33 mouse cellular contexts compared by ENCODE assay signal in genomic region chr13:118721668-118722067, GRCm38 (mm10). TPM values are rescaled to one million over a fixed set of nuclear protein-coding genes. Genes with fewer than 3 reads are reported as not detected.
DNase-seq lines count a peak whose midpoint lies in the region; ATAC-seq and TF ChIP-seq lines count a peak whose summit lies in the region.
"Had no signal": no experiment of that assay in that cellular context is flagged by ENCODE, and none has a peak within 500 bp of the region (broad histone marks: within the 10 kb centered on the region; RNA-seq: fewer than 3 reads in every experiment).

No protein-coding gene starts in this region.

- no peak overlapping the region for H3K27ac ChIP-seq in kidney, embryonic 14.5 days (ENCODE audit: low read depth, low read length)
- no peak overlapping the region for H3K27ac ChIP-seq in kidney, postnatal 0 days
- H3K27ac ChIP-seq in neural tube, embryonic 14.5 days (ENCODE audit: low read depth, low read length): no peak overlapping the region
- H3K27ac ChIP-seq in neural tube, embryonic 15.5 days (replicated peaks): no peak overlapping the region
- no peak overlapping the region for H3K27ac ChIP-seq in gastrocnemius, adult 2 months
- H3K27ac ChIP-seq: embryonic facial prominence, embryonic 10.5 days; embryonic facial prominence, embryonic 13.5 days; forebrain, embryonic 12.5 days; forebrain, embryonic 15.5 days; heart, adult 2 months; heart, embryonic 10.5 days; heart, embryonic 13.5 days; hindbrain, embryonic 14.5 days; hindbrain, postnatal 0 days had no signal

- H3K9me3 ChIP-seq in kidney, embryonic 14.5 days (ENCODE audit: control insufficient read depth, low read length): no peaks in the 10 kb centered on the region
- H3K9me3 ChIP-seq in kidney, postnatal 0 days (replicated peaks; ENCODE audit: low read length): no peaks in the 10 kb centered on the region
- H3K9me3 ChIP-seq in neural tube, embryonic 14.5 days (ENCODE audit: control insufficient read depth, low read length): no peaks in the 10 kb centered on the region
- H3K9me3 ChIP-seq in neural tube, embryonic 15.5 days (replicated peaks): no peaks in the 10 kb centered on the region
- H3K9me3 ChIP-seq: embryonic facial prominence, embryonic 10.5 days; embryonic facial prominence, embryonic 13.5 days; forebrain, embryonic 12.5 days; forebrain, embryonic 15.5 days; G1E; heart, embryonic 10.5 days; heart, embryonic 13.5 days had no signal

- H3K27me3 ChIP-seq in kidney, embryonic 14.5 days (ENCODE audit: control insufficient read depth, insufficient read depth, low read length): no peaks in the 10 kb centered on the region
- no peaks in the 10 kb centered on the region for H3K27me3 ChIP-seq in kidney, postnatal 0 days (ENCODE audit: insufficient read depth, low read length)
- H3K27me3 ChIP-seq in neural tube, embryonic 14.5 days (ENCODE audit: control insufficient read depth, insufficient read depth, low read length): no peaks in the 10 kb centered on the region
- H3K27me3 ChIP-seq in neural tube, embryonic 15.5 days (replicated peaks): no peaks in the 10 kb centered on the region; the same call in 1 of the 2 replicates
- H3K27me3 ChIP-seq: CH12.LX; embryonic facial prominence, embryonic 13.5 days; forebrain, embryonic 15.5 days; Patski had no signal

- no peaks in the 10 kb centered on the region for H3K4me1 ChIP-seq in kidney, embryonic 14.5 days (ENCODE audit: control insufficient read depth, insufficient read depth, low read length)
- H3K4me1 ChIP-seq in kidney, postnatal 0 days (replicated peaks; ENCODE audit: insufficient read depth, low read length): no peaks in the 10 kb centered on the region
- H3K4me1 ChIP-seq in neural tube, embryonic 14.5 days (ENCODE audit: control insufficient read depth, insufficient read depth, low read length): no peaks in the 10 kb centered on the region
- H3K4me1 ChIP-seq in neural tube, embryonic 15.5 days: no peaks in the 10 kb centered on the region
- H3K4me1 ChIP-seq: forebrain, embryonic 12.5 days; forebrain, embryonic 15.5 days; heart, embryonic 10.5 days; heart, embryonic 13.5 days had no signal

- no peak for DNase-seq in kidney, postnatal 36 days
- peak; percentile 42 for DNase-seq in kidney, postnatal 0 days (ENCODE audit: low spot score)
- DNase-seq in kidney, postnatal 25 days: no peak
- no peak for DNase-seq in gastrocnemius, adult 2 months
- DNase-seq: adrenal gland, adult 2 months; adrenal gland, postnatal 14 days; B cell, adult 2 months; cerebellum, adult 11 months; cerebellum, adult 2 months; cerebellum, adult 9-11 months; cerebellum, postnatal 25 days; gastrocnemius, postnatal 10 days; gastrocnemius, postnatal 36 days; heart, adult 2 months; heart, postnatal 14 days; heart, postnatal 4 days had no signal

- H3K9ac ChIP-seq in kidney, embryonic 14.5 days (ENCODE audit: low read depth, low read length): no peak overlapping the region
- H3K9ac ChIP-seq in kidney, postnatal 0 days (ENCODE audit: low read depth, low read length): no peak overlapping the region
- no peak overlapping the region for H3K9ac ChIP-seq in neural tube, embryonic 14.5 days (replicated peaks; ENCODE audit: low read depth, low read length)
- H3K9ac ChIP-seq in neural tube, embryonic 15.5 days (replicated peaks): no peak overlapping the region
- H3K9ac ChIP-seq: embryonic facial prominence, embryonic 13.5 days; forebrain, embryonic 12.5 days; forebrain, embryonic 15.5 days; heart, embryonic 13.5 days; hindbrain, embryonic 14.5 days had no signal

- intact Hi-C loops in gastrocnemius, adult 2 months (cut with DNase I): no loop called here

- peak; percentile 78 for ATAC-seq in kidney, embryonic 14.5 days (ENCODE audit: low FRiP score, low TSS enrichment)
- no peak for ATAC-seq in kidney, postnatal 0 days (replicated peaks; ENCODE audit: low FRiP score, low read depth)
- ATAC-seq in neural tube, embryonic 14.5 days (ENCODE audit: low read depth): peak; percentile 61; the same call in 1 of the 2 replicates
- ATAC-seq in neural tube, embryonic 15.5 days (ENCODE audit: low FRiP score): no peak
- ATAC-seq: forebrain, embryonic 15.5 days; hindbrain, postnatal 0 days; Patski had no signal

- H3K4me2 ChIP-seq in kidney, embryonic 14.5 days (replicated peaks; ENCODE audit: low read depth, low read length): no peak overlapping the region
- no peak overlapping the region for H3K4me2 ChIP-seq in kidney, postnatal 0 days (ENCODE audit: low read length)
- no peak overlapping the region for H3K4me2 ChIP-seq in neural tube, embryonic 14.5 days (ENCODE audit: low read depth, low read length)
- H3K4me2 ChIP-seq in neural tube, embryonic 15.5 days: no peak overlapping the region
- H3K4me2 ChIP-seq: embryonic facial prominence, embryonic 13.5 days; forebrain, embryonic 12.5 days; forebrain, embryonic 15.5 days; heart, embryonic 13.5 days; hindbrain, embryonic 14.5 days had no signal

- no peaks in the 10 kb centered on the region for H3K36me3 ChIP-seq in kidney, embryonic 14.5 days (ENCODE audit: control insufficient read depth, insufficient read depth, low read length)
- no peaks in the 10 kb centered on the region for H3K36me3 ChIP-seq in kidney, postnatal 0 days (ENCODE audit: insufficient read depth, low read length)
- no peaks in the 10 kb centered on the region for H3K36me3 ChIP-seq in neural tube, embryonic 14.5 days (ENCODE audit: control insufficient read depth, insufficient read depth, low read length)
- H3K36me3 ChIP-seq in neural tube, embryonic 15.5 days: no peaks in the 10 kb centered on the region
- H3K36me3 ChIP-seq: embryonic facial prominence, embryonic 10.5 days; embryonic facial prominence, embryonic 13.5 days; forebrain, embryonic 12.5 days; forebrain, embryonic 15.5 days; G1E; heart, embryonic 10.5 days; heart, embryonic 13.5 days had no signal

- 19% methylated on average over 1 of the region's 1 CpGs for WGBS in kidney, embryonic 14.5 days
- 17% methylated on average over 1 of the region's 1 CpGs for WGBS in kidney, postnatal 0 days
- 22% methylated on average over 1 of the region's 1 CpGs for WGBS in neural tube, embryonic 14.5 days
- WGBS in neural tube, embryonic 15.5 days: 27% methylated on average over 1 of the region's 1 CpGs

- TF ChIP-seq CTCF in kidney, postnatal 0 days (IDR thresholded peaks at IDR 0.05; ENCODE audit: low read depth): no peak
- TF ChIP-seq CTCF in gastrocnemius, adult 2 months (IDR thresholded peaks at IDR 0.05): no peak

- H3K4me3 ChIP-seq in kidney, embryonic 14.5 days (ENCODE audit: low read length): no peak overlapping the region
- H3K4me3 ChIP-seq in kidney, postnatal 0 days (replicated peaks; ENCODE audit: low read depth, low read length): no peak overlapping the region
- H3K4me3 ChIP-seq in neural tube, embryonic 14.5 days (ENCODE audit: low read depth, low read length): no peak overlapping the region
- H3K4me3 ChIP-seq in neural tube, embryonic 15.5 days (replicated peaks): no peak overlapping the region
- H3K4me3 ChIP-seq in gastrocnemius, adult 2 months: no peak overlapping the region
- H3K4me3 ChIP-seq: embryonic facial prominence, embryonic 10.5 days; embryonic facial prominence, embryonic 13.5 days; erythroblast, embryonic 14.5 days; forebrain, embryonic 12.5 days; forebrain, embryonic 15.5 days; heart, adult 2 months; heart, embryonic 10.5 days; heart, embryonic 13.5 days had no signal

RNA-seq across cellular contexts. Expression of gene Fgf10, which starts 52.1 kb away (rescaled TPM):
- polyA plus RNA-seq in kidney, embryonic 14.5 days (2014; fragmentation: Nextera tagmentation; extraction: Ambion mirVana): 3.4 and 5.2 TPM in 2 replicates
- 2.8 and 2.9 TPM in 2 replicates for polyA plus RNA-seq in kidney, postnatal 0 days (2015; fragmentation: Nextera tagmentation; extraction: Ambion mirVana)
- polyA plus RNA-seq in neural tube, embryonic 14.5 days (2014; fragmentation: Nextera tagmentation; extraction: Ambion mirVana): 2.0 and 2.1 TPM in 2 replicates
- 2.3 and 2.8 TPM in 2 replicates for polyA plus RNA-seq in neural tube, embryonic 15.5 days (2015; fragmentation: Nextera tagmentation; extraction: Ambion mirVana)
- under 1 TPM; 0.17 to 0.18 TPM for total RNA-seq in gastrocnemius, adult 2 months (2021)
- total RNA-seq: CH12.LX; common myeloid progenitor, adult 5-6 weeks; granulocyte monocyte progenitor cell, adult 5-6 weeks had no signal
- polyA plus RNA-seq: erythroblast, embryonic 14.5 days had no signal

Comparison
In these comparisons a context has a peak if more than half of its experiments do, and no peak if none do; other contexts are left out.
1. ATAC-seq: peak in kidney, embryonic 14.5 days (single experiment) and neural tube, embryonic 14.5 days (single experiment); none in kidney, postnatal 0 days (single experiment) and neural tube, embryonic 15.5 days (single experiment).